Mouse (Mus musculus) bone marrow macrophage, adult 2 months (primary cell): ENCODE measurements at regions not wholly inside any gene's neighbourhood (a gene's known extent, or its start where the extent isn't known, plus 50 kb on each side); places are given as distances from the start of the nearest gene placed in this dataset.

Experiments used
- CTCF ChIP-seq: IDR thresholded peaks from 2 replicates; pipeline ENCODE4 v1.5.1; 2012; ENCODE audit warnings: low read depth, mild to moderate bottlenecking, low read length, moderate library complexity
- POLR2A ChIP-seq: IDR thresholded peaks from 2 replicates; pipeline ENCODE4 v1.6.1; 2012; ENCODE audit warnings: mild to moderate bottlenecking, low read depth, low read length, borderline replicate concordance

DNA sequence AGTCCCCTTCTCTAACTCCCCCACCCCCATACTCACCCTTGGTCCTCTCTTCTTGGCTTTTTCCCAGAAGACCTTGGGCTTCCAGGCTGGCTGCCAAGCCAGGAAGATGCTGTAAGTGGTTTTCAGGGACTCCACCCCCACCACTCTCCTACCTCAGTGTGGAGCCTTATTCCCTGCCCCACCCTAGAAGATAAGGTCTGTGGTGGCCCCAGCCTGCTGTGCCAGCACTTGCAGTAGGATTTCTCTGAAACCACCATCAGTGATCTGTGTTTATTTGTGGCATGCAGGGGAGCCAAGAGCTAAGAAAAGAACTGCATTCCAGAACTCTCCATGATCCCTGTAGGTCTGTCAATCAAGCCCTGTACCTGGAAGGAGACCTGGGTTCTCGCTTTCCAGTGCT lies 346.4 kb upstream of the Tnp1 start:
- TF ChIP-seq CTCF (no peak), POLR2A (no peak)
